Mouse (Mus musculus) liver, adult (tissue): ENCODE results near the gene Cltb.

ENCODE experiments used
- GATA4 ChIP-seq: IDR thresholded peaks from 2 replicates; pipeline ENCODE4 v1.6.1; 2014; ENCODE audit warnings: mild to moderate bottlenecking, low read length; ENCODE audit not compliant: insufficient replicate concordance

The Cltb gene

GRCm38 (mm10) chr13:54577652-54578507, 33.3 kb downstream of the Cltb start:
- no peak for TF ChIP-seq GATA4

GRCm38 (mm10) chr13:54575489-54575888, 35.7 kb downstream of the Cltb start:
- no peak for TF ChIP-seq GATA4

DNA sequence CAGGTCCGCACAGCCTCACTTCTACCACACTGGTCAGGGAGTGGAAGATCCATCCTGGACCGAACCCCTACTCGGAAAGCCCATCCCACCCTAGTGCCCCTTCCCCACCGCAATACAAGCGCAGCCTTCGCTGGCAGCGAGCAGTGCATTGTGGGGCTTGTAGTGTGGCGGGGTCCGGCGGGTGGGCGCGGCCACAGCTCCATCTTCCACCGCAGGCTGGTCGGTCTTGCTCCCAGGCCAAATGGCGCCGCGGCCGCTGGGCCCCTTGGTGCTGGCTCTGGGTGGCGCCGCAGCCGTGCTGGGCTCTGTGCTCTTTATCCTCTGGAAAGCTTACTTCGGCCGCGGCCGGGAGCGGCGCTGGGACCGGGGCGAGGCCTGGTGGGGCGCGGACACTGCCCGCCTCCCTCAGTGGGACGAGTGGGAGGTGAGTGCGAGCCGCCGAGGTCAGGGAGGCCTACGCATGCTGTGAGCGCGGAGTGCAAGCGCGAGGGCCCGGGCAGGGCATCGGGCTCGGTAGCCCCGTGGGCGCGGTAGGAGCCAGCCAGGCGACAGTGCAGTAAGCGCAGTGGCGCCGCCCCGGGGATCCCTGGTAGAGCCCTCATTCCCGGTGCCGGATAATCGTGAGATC, 36.2 kb downstream of the Cltb start, which contains the start of gene Arl10:
Gene Arl10, plus strand, starts transcription at position 162 of the 628 bp plus-strand sequence.
- TF ChIP-seq GATA4 = no peak

- no peak for TF ChIP-seq GATA4
These were observed 38.5 kb downstream of the Cltb start for GRCm38 (mm10) chr13:54572621-54573020.

GRCm38 (mm10) chr13:54571637-54572036, 39.5 kb downstream of the Cltb start:
- TF ChIP-seq GATA4 = no peak

DNA sequence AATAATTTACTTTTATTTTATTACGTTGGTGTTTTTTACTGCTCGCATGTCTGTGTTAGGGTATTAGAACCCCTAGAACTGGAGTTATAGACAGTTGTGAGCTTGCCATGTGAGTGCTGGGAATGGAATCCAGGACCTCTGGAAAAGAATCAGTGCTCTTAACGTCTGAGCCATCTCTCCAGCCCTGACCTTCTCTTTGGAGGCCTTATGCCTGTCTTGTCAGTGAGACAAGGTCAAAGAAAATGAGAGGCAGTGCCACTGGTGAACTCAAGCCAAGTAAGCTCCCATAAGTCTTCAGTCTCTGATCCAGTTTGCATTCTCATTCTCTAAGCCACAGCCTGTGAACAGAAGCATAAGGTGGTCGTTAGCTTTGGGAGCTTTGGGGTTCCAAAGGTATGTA, 40.4 kb downstream of the Cltb start:
- no peak for TF ChIP-seq GATA4

DNA sequence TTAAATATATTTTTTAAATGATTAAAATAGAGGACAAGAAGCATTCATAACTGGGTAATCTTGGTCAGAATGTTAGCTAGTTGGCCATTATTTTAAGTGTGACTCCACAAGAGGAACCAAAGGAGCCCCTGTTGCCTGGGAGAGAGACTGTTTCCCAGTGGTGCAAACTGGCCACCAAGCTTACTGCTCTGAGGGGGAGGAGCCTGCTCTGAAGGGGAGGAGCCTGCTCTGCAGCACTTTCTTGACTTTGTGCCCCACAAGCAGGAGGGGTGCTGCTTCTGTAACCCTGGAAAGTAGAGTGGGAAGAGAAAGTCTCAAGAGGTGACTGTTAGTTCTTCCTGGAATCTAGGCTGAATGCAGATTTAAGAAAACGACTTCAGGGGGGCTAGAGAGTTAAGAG, 41.9 kb downstream of the Cltb start:
- TF ChIP-seq GATA4 = no peak

DNA sequence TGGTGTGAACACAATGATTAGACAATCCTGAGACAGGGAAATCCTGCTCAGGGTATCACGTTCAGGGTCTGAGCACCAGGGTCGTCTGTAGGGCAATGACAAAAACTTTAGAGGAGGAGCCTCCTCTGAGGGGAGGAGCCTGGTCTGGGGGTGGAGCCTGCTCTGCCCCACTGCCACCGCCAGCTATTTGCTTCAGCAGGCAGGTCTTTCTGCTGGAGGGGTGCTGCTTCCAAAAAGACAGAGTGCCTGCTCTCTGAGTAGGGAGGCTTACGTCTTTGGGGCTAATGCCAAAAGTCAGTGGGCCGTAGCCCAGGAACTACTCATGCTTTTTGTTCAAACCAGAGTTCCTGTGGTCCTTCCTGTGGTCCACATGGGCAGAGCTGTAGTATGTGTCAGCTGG, 42.8 kb downstream of the Cltb start:
- no peak for TF ChIP-seq GATA4

DNA sequence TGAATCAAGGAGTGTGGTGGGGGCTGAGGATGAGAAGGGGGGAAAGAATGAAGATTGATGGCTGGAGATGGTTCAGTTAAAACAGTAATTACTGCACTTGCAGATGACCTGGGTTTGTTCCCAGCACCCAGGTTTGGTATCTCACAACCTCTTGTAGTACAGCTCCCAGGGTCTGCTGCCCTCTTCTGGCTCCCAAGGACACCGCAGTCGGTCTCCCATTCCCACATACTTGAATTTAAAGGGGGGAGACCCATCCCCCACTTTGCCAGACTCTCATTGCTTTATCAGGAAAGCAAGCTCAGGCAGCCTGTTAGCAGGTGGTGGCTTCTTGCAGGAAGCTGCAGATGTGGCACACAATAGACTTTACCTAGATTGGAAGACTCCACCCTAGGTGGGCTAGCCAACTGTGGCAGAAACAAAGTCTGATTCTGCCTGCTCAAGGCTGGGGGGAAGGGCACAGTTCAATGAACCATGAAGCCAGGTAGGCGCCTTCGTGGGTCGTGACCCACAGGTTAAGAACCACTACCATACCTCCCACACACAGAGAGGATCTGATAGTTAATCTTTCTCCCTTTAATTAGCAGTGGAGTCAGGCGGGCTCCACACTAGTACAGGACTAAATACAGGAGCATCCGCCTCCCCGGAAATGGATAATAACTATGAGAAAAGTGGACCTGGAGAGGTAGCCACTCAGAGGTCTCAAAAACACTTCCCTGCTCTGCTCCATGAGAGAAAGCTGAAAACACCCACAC, 45.4 kb downstream of the Cltb start:
- TF ChIP-seq GATA4 = no peak

DNA sequence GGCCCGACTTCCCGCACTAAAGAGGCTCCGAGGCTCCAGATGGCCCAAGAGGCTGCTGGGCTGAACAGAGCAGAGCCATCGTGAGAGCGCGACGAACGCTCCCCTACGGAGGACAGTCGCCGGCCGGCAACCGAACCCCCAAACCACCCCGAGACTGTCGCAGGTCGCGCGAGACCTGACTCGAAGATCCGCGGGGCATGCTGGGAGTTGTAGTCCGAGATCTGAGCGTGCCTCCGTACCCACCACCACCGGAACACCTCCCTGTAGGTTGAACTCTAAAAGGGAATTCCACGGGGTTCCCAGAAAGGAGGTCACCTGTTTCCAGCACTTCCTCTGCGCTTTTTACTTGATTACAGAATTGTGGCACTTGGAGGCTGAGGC, 46.0 kb downstream of the Cltb start, which contains the start of gene 4833439L19Rik:
Gene 4833439L19Rik, minus strand, starts transcription at position 235 of the 381 bp plus-strand sequence.
- no peak; the same call in 1 of the 2 replicates for TF ChIP-seq GATA4

GRCm38 (mm10) chr13:54564232-54565200, 46.6 kb downstream of the Cltb start:
- TF ChIP-seq GATA4 = no peak

DNA sequence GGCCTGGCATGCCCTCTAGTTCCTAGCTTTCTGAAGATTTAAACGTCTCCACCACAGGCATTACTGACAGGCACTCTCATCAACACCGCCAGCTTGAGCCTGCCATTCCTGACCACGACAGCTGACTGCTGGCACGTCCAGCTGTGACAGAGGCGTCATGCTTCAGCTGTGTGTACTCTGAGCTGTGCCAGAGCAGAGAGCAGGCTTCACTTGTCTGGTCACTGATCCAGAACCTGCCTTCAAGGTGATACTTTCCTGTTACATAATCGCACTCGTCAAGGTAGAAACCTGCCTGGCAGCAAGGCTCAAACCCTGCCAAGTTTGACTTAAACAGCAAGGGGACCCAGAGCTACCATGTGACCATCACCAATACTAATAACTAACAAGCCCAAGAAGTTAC, 48.6 kb downstream of the Cltb start:
- no peak for TF ChIP-seq GATA4

- TF ChIP-seq GATA4 = no peak
These were observed 50.5 kb downstream of the Cltb start for GRCm38 (mm10) chr13:54560608-54561007.

DNA sequence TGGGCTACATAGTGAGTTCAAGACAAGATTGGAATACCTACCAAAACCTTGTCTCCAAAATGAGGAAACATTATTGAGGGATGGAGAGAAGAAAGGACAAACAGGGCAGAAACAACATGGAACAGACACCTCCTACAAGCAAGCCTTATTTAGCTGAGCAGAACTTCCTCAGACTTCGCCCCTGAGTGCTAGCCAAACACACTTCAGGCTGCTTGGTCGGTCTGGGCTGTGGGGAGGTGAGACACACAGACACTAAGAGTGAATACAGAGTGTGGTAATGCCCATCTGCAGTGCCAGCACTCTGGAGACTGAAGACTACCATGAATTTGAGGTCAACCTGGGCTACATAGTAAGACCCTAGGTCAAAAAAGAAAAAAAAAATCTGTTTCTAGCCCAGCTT, 51.5 kb downstream of the Cltb start:
- no peak for TF ChIP-seq GATA4

- TF ChIP-seq GATA4 = no peak
These were observed 53.5 kb downstream of the Cltb start for GRCm38 (mm10) chr13:54557652-54558051.

DNA sequence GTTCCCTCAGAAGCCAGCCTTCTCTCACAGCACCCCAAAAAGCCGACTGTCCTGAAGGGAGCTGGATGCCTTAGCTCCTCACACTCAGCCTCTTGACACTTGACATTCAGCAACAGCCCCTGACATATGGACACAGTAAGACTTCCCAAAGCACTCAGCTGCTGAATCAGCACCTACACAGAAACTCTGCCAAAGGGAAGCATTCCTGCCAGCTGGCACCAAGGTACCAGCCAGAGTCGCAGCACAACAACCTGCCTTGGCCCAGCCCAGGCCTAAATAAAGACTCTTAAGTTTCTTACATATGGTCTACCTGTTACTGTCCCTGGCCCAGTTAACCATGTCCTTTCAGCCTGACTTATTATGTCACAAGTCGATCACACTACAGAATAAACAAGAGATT, 54.3 kb downstream of the Cltb start:
- no peak for TF ChIP-seq GATA4
